Mouse (Mus musculus): Measurements from ENCODE around the gene Cinp.

Cinp gene

DNA sequence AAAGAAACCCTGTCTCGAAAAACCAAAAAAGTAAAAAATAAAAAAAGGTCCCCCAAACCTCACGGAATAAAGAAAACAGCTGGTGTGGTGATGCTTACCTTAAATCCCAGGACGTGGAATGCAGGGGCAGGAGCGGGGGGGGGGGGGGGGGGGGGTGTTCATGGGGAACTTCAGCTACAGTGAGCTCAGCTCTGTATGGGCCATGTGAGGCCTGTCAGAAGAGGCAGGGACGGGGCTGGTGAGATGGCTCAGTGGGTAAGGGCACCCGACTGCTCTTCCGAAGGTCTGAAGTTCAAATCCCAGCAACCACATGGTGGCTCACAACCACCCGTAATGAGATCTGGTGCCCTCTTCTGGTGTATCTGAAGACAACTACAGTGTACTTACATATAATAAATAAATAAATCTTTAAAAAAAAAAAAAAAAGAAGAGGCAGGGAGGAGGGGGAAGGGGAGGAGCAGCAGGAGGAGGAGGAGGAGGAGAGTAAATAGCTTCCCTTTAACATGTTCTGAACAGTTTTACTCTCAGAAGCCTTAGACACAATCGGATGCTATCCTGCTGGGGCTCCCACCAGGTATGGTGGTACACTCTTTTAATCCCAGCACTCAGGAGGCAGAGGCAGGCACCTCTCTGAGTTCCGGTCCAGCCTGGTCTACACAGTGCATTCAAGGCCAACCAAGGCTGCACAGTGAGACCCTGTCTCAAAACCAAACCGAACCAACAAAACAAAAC lies 58.5 kb downstream of the Cinp start:
- no peak for DNase-seq

DNA sequence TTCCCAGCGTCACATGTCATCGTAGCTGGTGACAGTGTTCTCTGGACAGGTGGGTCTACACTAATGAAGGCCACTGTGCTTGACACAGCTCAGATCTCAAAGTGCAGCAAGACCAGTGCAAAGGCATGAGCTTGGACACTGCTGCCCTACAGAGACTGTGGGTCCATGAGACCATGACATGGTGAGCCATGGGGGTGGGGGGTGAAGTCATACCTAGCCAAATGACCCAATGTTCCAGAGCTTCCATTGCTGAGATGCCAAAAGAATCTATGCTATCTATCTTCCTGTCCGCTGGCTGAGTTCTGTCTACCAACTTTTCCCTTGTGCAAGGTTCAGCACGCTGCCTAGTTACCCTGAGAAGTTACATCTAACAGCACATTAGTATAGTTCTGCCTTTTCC lies 60.0 kb downstream of the Cinp start:
- DNase-seq = no peak

Measured in kidney, postnatal 36 days (tissue).